Mouse (Mus musculus): ENCODE data around the gene Leprot. TPM values are rescaled to one million over a fixed set of nuclear protein-coding genes. Genes with fewer than 3 reads are reported as not detected.

Leprot gene
- polyA plus RNA-seq, 1 experiment from 2014 or later = 89.5 TPM

GRCm38 (mm10) chr4:101697236-101697635, 49.7 kb downstream of the Leprot start:
- 73% methylated on average over 3 of the region's 3 CpGs for WGBS
- no peak overlapping the region for H3K9ac ChIP-seq (ENCODE audit: low read length)
- no peaks in the 10 kb centered on the region for H3K9me3 ChIP-seq (ENCODE audit: control insufficient read depth, low read length)
- no peak overlapping the region for H3K4me2 ChIP-seq (replicated peaks; ENCODE audit: low read depth)
- ATAC-seq (ENCODE audit: low FRiP score, low TSS enrichment) = no peak
- no peak overlapping the region for H3K4me3 ChIP-seq (ENCODE audit: low read depth, low read length)
- TF ChIP-seq EP300 (optimal IDR thresholded peaks at IDR 0.05) (no peak), CTCF (IDR thresholded peaks at IDR 0.05; ENCODE audit: low read depth) (no peak)
- H3K4me1 ChIP-seq (replicated peaks; ENCODE audit: control insufficient read depth, insufficient read depth) = no peaks in the 10 kb centered on the region
- no peak overlapping the region for H3K27ac ChIP-seq (replicated peaks)
- DNase-seq (ENCODE audit: low spot score) = no peak
- H3K36me3 ChIP-seq (ENCODE audit: control insufficient read depth, insufficient read depth, low read length) = no peaks in the 10 kb centered on the region
- H3K27me3 ChIP-seq (ENCODE audit: control insufficient read depth, insufficient read depth, low read length) = no peaks in the 10 kb centered on the region

GRCm38 (mm10) chr4:101699423-101699822, 51.9 kb downstream of the Leprot start:
- no peak overlapping the region for H3K27ac ChIP-seq (replicated peaks)
- H3K4me1 ChIP-seq (replicated peaks; ENCODE audit: control insufficient read depth, insufficient read depth) = no peaks in the 10 kb centered on the region
- H3K27me3 ChIP-seq (ENCODE audit: control insufficient read depth, insufficient read depth, low read length) = no peaks in the 10 kb centered on the region
- ATAC-seq (ENCODE audit: low FRiP score, low TSS enrichment) (no peak), DNase-seq (ENCODE audit: low spot score) (no peak)
- no peak overlapping the region for H3K9ac ChIP-seq (ENCODE audit: low read length)
- H3K9me3 ChIP-seq (ENCODE audit: control insufficient read depth, low read length) = no peaks in the 10 kb centered on the region
- H3K4me2 ChIP-seq (replicated peaks; ENCODE audit: low read depth) = no peak overlapping the region
- WGBS = 58% methylated on average over 1 of the region's 1 CpGs
- no peaks in the 10 kb centered on the region for H3K36me3 ChIP-seq (ENCODE audit: control insufficient read depth, insufficient read depth, low read length)
- H3K4me3 ChIP-seq (ENCODE audit: low read depth, low read length) = no peak overlapping the region
- TF ChIP-seq EP300 (optimal IDR thresholded peaks at IDR 0.05) (no peak), CTCF (IDR thresholded peaks at IDR 0.05; ENCODE audit: low read depth) (no peak)

GRCm38 (mm10) chr4:101700892-101701640, 53.5 kb downstream of the Leprot start:
- H3K27me3 ChIP-seq (ENCODE audit: control insufficient read depth, insufficient read depth, low read length) = no peaks in the 10 kb centered on the region
- DNase-seq (ENCODE audit: low spot score) (no peak), ATAC-seq (ENCODE audit: low FRiP score, low TSS enrichment) (no peak)
- TF ChIP-seq CTCF (IDR thresholded peaks at IDR 0.05; ENCODE audit: low read depth) (no peak), EP300 (optimal IDR thresholded peaks at IDR 0.05) (no peak)
- H3K4me2 ChIP-seq (replicated peaks; ENCODE audit: low read depth) = no peak overlapping the region
- no peaks in the 10 kb centered on the region for H3K9me3 ChIP-seq (ENCODE audit: control insufficient read depth, low read length)
- no peak overlapping the region for H3K27ac ChIP-seq (replicated peaks)
- no peaks in the 10 kb centered on the region for H3K36me3 ChIP-seq (ENCODE audit: control insufficient read depth, insufficient read depth, low read length)
- 75% methylated on average over 14 of the region's 14 CpGs for WGBS
- no peak overlapping the region for H3K4me3 ChIP-seq (ENCODE audit: low read depth, low read length)
- no peak overlapping the region for H3K9ac ChIP-seq (ENCODE audit: low read length)
- H3K4me1 ChIP-seq (replicated peaks; ENCODE audit: control insufficient read depth, insufficient read depth) = no peaks in the 10 kb centered on the region

DNA sequence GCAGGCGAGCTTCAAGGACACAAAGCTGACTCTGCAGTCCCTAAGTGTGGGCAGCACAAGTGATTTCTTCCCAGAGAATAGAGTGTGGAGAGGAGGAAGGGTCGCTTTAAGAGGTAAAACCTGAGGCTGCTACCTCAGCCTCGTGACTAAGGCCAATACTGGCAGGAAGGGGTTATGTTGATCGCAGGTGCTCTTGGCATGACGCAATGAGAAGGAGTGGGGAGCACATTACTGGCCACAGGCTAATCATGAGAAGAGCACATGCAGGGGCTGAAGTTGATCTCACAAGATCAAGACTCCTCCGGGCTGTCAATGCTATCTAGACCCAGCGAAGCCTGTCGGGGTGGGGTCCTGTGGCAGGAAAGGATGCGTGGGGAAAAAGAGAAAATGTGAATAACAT, 57.8 kb downstream of the Leprot start:
- no peak overlapping the region for H3K27ac ChIP-seq (replicated peaks)
- H3K4me1 ChIP-seq (replicated peaks; ENCODE audit: control insufficient read depth, insufficient read depth) = no peaks in the 10 kb centered on the region
- DNase-seq (ENCODE audit: low spot score) (no peak), ATAC-seq (ENCODE audit: low FRiP score, low TSS enrichment) (no peak)
- H3K9me3 ChIP-seq (ENCODE audit: control insufficient read depth, low read length) = no peaks in the 10 kb centered on the region
- 79% methylated on average over 9 of the region's 9 CpGs for WGBS
- H3K36me3 ChIP-seq (ENCODE audit: control insufficient read depth, insufficient read depth, low read length) = no peaks in the 10 kb centered on the region
- no peak overlapping the region for H3K9ac ChIP-seq (ENCODE audit: low read length)
- TF ChIP-seq EP300 (optimal IDR thresholded peaks at IDR 0.05) (no peak), CTCF (IDR thresholded peaks at IDR 0.05; ENCODE audit: low read depth) (no peak)
- no peak overlapping the region for H3K4me3 ChIP-seq (ENCODE audit: low read depth, low read length)
- H3K4me2 ChIP-seq (replicated peaks; ENCODE audit: low read depth) = no peak overlapping the region
- no peaks in the 10 kb centered on the region for H3K27me3 ChIP-seq (ENCODE audit: control insufficient read depth, insufficient read depth, low read length)

DNA sequence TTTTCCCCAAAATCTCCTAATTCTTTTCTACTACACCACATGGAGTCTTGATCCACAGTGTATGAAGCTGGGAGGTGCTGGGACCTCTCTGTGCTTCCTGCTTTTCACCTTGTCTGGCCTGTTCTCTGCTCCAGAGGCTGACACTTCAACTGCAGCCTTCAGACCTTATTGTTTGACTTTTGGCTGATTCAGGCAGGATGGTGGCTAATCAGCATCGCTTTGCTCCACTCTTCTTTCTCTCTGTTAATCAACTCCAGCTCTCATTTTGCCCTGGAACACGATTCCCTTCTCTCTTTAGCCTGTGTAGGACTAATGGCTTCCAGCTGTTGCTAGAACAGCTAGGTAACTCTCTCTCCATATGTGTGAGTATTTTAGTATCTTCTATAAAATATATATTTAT, 59.7 kb downstream of the Leprot start:
- no peaks in the 10 kb centered on the region for H3K9me3 ChIP-seq (ENCODE audit: control insufficient read depth, low read length)
- ATAC-seq (ENCODE audit: low FRiP score, low TSS enrichment) = no peak
- no peaks in the 10 kb centered on the region for H3K4me1 ChIP-seq (replicated peaks; ENCODE audit: control insufficient read depth, insufficient read depth)
- H3K27me3 ChIP-seq (ENCODE audit: control insufficient read depth, insufficient read depth, low read length) = no peaks in the 10 kb centered on the region
- no peak overlapping the region for H3K9ac ChIP-seq (ENCODE audit: low read length)
- 37% methylated on average over 2 of the region's 2 CpGs for WGBS
- TF ChIP-seq EP300 (optimal IDR thresholded peaks at IDR 0.05) (no peak), CTCF (IDR thresholded peaks at IDR 0.05; ENCODE audit: low read depth) (no peak)
- no peak overlapping the region for H3K4me3 ChIP-seq (ENCODE audit: low read depth, low read length)
- no peaks in the 10 kb centered on the region for H3K36me3 ChIP-seq (ENCODE audit: control insufficient read depth, insufficient read depth, low read length)
- H3K27ac ChIP-seq (replicated peaks) = no peak overlapping the region
- no peak for DNase-seq (ENCODE audit: low spot score)
- H3K4me2 ChIP-seq (replicated peaks; ENCODE audit: low read depth) = no peak overlapping the region

- WGBS = 57% methylated on average over 3 of the region's 3 CpGs
- no peak for DNase-seq (ENCODE audit: low spot score)
- Histone ChIP-seq H3K9ac (ENCODE audit: low read length) (no peak overlapping the region), H3K27me3 (ENCODE audit: control insufficient read depth, insufficient read depth, low read length) (no peaks in the 10 kb centered on the region), H3K4me2 (replicated peaks; ENCODE audit: low read depth) (no peak overlapping the region), H3K36me3 (ENCODE audit: control insufficient read depth, insufficient read depth, low read length) (no peaks in the 10 kb centered on the region), H3K9me3 (ENCODE audit: control insufficient read depth, low read length) (no peaks in the 10 kb centered on the region), H3K4me1 (replicated peaks; ENCODE audit: control insufficient read depth, insufficient read depth) (no peaks in the 10 kb centered on the region), H3K27ac (replicated peaks) (no peak overlapping the region), H3K4me3 (ENCODE audit: low read depth, low read length) (no peak overlapping the region)
- no peak for TF ChIP-seq EP300 (optimal IDR thresholded peaks at IDR 0.05)
- TF ChIP-seq CTCF (IDR thresholded peaks at IDR 0.05; ENCODE audit: low read depth) = no peak
- ATAC-seq (ENCODE audit: low FRiP score, low TSS enrichment) = no peak
Observed at GRCm38 (mm10) chr4:101707953-101708352, 60.4 kb downstream of the Leprot start.

Other genes starting within 250 kb of the Leprot start
- gene Ak4, start 228.4 kb upstream of the Leprot start, polyA plus RNA-seq (2015; fragmentation: Nextera tagmentation; extraction: Ambion mirVana) = 15.8 and 16.4 TPM in 2 replicates
- gene Dnajc6, start 151.1 kb upstream of the Leprot start, polyA plus RNA-seq (2015; fragmentation: Nextera tagmentation; extraction: Ambion mirVana) = 0.81 and 0.83 TPM in 2 replicates
- 4.5 and 4.9 TPM in 2 replicates for gene Lepr, start 69.7 kb downstream of the Leprot start, polyA plus RNA-seq (2015; fragmentation: Nextera tagmentation; extraction: Ambion mirVana)
- gene B020004J07Rik, start 196.3 kb downstream of the Leprot start, polyA plus RNA-seq (2015; fragmentation: Nextera tagmentation; extraction: Ambion mirVana) = not detected in 2 replicates
- gene C130073F10Rik, start 246.1 kb downstream of the Leprot start, polyA plus RNA-seq (2015; fragmentation: Nextera tagmentation; extraction: Ambion mirVana) = not detected in 2 replicates